Mouse (Mus musculus): ENCODE results near the gene F13b. TPM values are rescaled to one million over a fixed set of nuclear protein-coding genes. Genes with fewer than 3 reads are reported as not detected.

Gene F13b
- polyA plus RNA-seq, 1 experiment from 2014 or later: not detected

DNA sequence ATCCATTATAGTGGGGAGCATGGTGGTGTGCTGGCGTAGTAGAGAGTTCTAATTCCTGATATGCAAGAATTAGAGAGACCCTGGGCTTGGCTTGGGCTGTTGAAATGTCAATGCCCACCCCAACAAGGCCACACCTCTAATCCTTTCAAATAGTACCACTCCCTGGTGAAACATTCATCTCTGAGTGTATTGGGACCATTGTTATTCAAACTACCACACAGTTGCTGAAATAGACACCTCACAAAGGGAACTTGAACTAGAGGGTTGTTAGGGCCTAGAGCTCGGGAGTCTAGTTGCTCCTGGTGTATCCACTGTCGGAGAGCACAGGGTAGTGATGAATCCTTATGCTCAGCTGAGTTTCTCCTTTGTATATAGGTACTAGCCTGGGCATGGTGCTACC is 6.9 kb upstream of the F13b start:
- Histone ChIP-seq H3K27ac (ENCODE audit: low read depth, low read length) (no peak overlapping the region), H3K9me3 (ENCODE audit: control insufficient read depth, low read length) (no peaks in the 10 kb centered on the region), H3K4me1 (ENCODE audit: control insufficient read depth, insufficient read depth, low read length) (no peaks in the 10 kb centered on the region), H3K27me3 (ENCODE audit: control insufficient read depth, insufficient read depth, low read length) (no peaks in the 10 kb centered on the region), H3K36me3 (ENCODE audit: control insufficient read depth, insufficient read depth, low read length) (peaks cover 4% of the 10 kb centered on the region; the same call in 1 of the 2 replicates), H3K9ac (ENCODE audit: low read length) (no peak overlapping the region), H3K4me3 (ENCODE audit: low read depth, low read length) (no peak overlapping the region), H3K4me2 (ENCODE audit: low read depth) (no peak overlapping the region)
- no peak for ATAC-seq (ENCODE audit: insufficient read depth, low FRiP score, low TSS enrichment)
- DNase-seq (ENCODE audit: low spot score): no peak
- 88% methylated on average over 3 of the region's 3 CpGs for WGBS

DNA sequence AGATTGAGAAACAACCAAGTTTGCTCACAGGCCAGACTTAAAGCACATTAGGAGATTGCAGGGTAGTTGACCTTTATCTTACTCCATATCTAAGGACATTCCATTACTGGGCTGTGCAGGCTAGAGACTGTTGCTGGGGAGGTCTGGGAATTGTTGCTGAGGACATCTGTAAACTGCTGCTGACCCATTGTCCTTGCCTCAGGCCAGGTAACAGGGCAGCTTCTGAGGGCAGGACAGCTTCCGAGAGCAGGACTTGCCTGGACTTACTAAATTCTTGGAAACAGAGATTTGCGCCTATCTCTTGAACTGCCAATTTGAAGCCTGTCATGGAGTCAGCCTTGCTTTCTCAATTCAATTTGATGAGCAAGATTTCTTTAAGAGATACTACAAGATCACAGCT is 6.1 kb upstream of the F13b start:
- no peak overlapping the region for H3K4me3 ChIP-seq (ENCODE audit: low read depth, low read length)
- H3K36me3 ChIP-seq (ENCODE audit: control insufficient read depth, insufficient read depth, low read length): peaks cover 2% of the 10 kb centered on the region; the same call in 1 of the 2 replicates
- no peaks in the 10 kb centered on the region for H3K27me3 ChIP-seq (ENCODE audit: control insufficient read depth, insufficient read depth, low read length)
- no peak overlapping the region for H3K4me2 ChIP-seq (ENCODE audit: low read depth)
- DNase-seq (ENCODE audit: low spot score) (no peak), ATAC-seq (ENCODE audit: insufficient read depth, low FRiP score, low TSS enrichment) (no peak)
- 91% methylated on average over 2 of the region's 2 CpGs for WGBS
- no peaks in the 10 kb centered on the region for H3K9me3 ChIP-seq (ENCODE audit: control insufficient read depth, low read length)
- no peak overlapping the region for H3K9ac ChIP-seq (ENCODE audit: low read length)
- H3K4me1 ChIP-seq (ENCODE audit: control insufficient read depth, insufficient read depth, low read length): no peaks in the 10 kb centered on the region
- H3K27ac ChIP-seq (ENCODE audit: low read depth, low read length): no peak overlapping the region

DNA sequence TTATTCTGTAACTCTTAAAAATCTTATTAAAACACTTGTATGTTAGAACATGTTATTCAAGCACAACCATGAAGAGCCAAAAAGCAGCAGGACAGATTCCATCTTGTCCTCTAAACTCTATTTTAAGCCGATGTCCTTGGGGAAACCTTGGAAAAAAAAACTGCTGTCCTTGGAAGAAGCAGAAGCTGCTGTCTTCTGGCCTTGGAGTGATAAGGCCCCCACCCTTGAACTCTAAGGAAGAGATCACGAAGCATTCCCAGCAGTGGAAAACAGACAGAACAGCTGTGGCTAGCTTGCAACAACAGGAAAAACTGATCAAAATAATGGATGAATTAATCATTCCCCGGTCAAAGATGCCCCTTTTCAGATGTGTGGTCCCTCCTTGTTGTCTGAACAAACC is 5.3 kb upstream of the F13b start:
- Histone ChIP-seq H3K4me1 (ENCODE audit: control insufficient read depth, insufficient read depth, low read length) (no peaks in the 10 kb centered on the region), H3K36me3 (ENCODE audit: control insufficient read depth, insufficient read depth, low read length) (no peaks in the 10 kb centered on the region), H3K4me2 (ENCODE audit: low read depth) (no peak overlapping the region), H3K4me3 (ENCODE audit: low read depth, low read length) (no peak overlapping the region), H3K9ac (ENCODE audit: low read length) (no peak overlapping the region), H3K27ac (ENCODE audit: low read depth, low read length) (no peak overlapping the region), H3K9me3 (ENCODE audit: control insufficient read depth, low read length) (no peaks in the 10 kb centered on the region), H3K27me3 (ENCODE audit: control insufficient read depth, insufficient read depth, low read length) (no peaks in the 10 kb centered on the region)
- no peak for DNase-seq (ENCODE audit: low spot score)
- no peak for ATAC-seq (ENCODE audit: insufficient read depth, low FRiP score, low TSS enrichment)
- WGBS: 91% methylated on average over 3 of the region's 3 CpGs

DNA sequence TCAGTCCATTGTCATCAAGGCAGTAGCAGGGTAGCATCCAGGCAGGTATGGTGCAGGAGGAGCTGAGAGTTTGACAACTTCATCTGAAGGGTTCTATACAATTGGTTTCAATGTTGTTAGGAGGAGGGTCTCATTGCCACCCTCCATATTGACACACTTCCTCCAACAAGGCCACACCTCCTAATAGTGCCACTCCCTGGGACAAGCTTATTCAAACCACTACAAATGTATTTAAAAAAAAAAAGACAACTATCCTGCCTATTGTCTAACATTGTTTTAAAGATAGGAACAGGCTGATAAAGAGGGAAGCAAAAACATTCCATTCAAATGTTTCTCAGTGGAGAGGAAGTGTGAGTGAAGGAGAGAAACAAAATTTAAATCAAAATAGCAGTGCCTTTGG is 1.8 kb upstream of the F13b start:
- Histone ChIP-seq H3K27me3 (ENCODE audit: control insufficient read depth, insufficient read depth, low read length) (no peaks in the 10 kb centered on the region), H3K9ac (ENCODE audit: low read length) (no peak overlapping the region), H3K4me2 (ENCODE audit: low read depth) (no peak overlapping the region), H3K27ac (ENCODE audit: low read depth, low read length) (no peak overlapping the region), H3K4me3 (ENCODE audit: low read depth, low read length) (no peak overlapping the region), H3K36me3 (ENCODE audit: control insufficient read depth, insufficient read depth, low read length) (no peaks in the 10 kb centered on the region), H3K4me1 (ENCODE audit: control insufficient read depth, insufficient read depth, low read length) (no peaks in the 10 kb centered on the region), H3K9me3 (ENCODE audit: control insufficient read depth, low read length) (no peaks in the 10 kb centered on the region)
- ATAC-seq (ENCODE audit: insufficient read depth, low FRiP score, low TSS enrichment): no peak
- no peak for DNase-seq (ENCODE audit: low spot score)

DNA sequence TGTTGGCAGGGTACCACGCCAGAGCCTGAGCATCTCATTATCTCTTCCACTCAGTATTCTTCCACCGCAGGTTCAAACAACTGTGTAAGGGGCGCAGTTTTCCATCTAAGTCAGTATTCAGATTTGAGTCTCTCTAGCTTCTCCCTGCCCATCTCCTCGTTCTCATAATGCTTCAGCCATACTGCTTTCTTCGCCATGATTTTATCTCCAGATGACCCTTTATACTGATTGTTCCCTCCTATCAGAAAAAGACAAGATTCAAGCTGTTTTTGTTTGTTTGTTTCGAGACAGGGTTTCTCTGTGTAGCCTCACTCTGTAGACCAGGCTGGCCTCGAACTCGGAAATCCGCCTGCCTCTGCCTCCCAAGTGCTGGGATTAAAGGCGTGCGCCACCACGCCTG is 13.1 kb downstream of the F13b start:
- Histone ChIP-seq H3K4me3 (ENCODE audit: low read depth, low read length) (no peak overlapping the region), H3K4me1 (ENCODE audit: control insufficient read depth, insufficient read depth, low read length) (no peaks in the 10 kb centered on the region), H3K36me3 (ENCODE audit: control insufficient read depth, insufficient read depth, low read length) (no peaks in the 10 kb centered on the region), H3K27ac (ENCODE audit: low read depth, low read length) (no peak overlapping the region), H3K9me3 (ENCODE audit: control insufficient read depth, low read length) (no peaks in the 10 kb centered on the region), H3K4me2 (ENCODE audit: low read depth) (no peak overlapping the region), H3K27me3 (ENCODE audit: control insufficient read depth, insufficient read depth, low read length) (no peaks in the 10 kb centered on the region), H3K9ac (ENCODE audit: low read length) (no peak overlapping the region)
- 90% methylated on average over 12 of the region's 12 CpGs for WGBS
- no peak for ATAC-seq (ENCODE audit: insufficient read depth, low FRiP score, low TSS enrichment)
- no peak for DNase-seq (ENCODE audit: low spot score)

DNA sequence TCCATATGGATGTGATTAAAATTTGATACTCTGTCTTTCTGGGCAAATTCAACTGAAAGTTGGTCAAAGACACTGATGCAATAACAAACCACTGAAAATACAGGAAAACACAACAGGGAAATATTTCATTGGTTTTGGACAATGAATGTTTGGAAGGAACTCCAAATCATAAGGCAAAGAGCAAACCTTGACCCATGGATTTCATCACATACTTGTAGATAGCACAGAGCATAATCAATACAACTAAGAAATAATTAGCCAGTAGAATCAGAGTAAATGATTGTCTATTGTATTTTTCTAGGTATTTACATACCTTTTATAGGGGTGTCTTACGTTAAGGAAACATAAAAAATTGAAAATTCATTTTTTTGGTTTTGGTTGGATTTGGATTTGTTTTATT is 47.0 kb downstream of the F13b start:
- H3K9ac ChIP-seq (ENCODE audit: low read length): no peak overlapping the region
- ATAC-seq (ENCODE audit: insufficient read depth, low FRiP score, low TSS enrichment) (no peak), DNase-seq (ENCODE audit: low spot score) (no peak)
- no peaks in the 10 kb centered on the region for H3K9me3 ChIP-seq (ENCODE audit: control insufficient read depth, low read length)
- no peaks in the 10 kb centered on the region for H3K4me1 ChIP-seq (ENCODE audit: control insufficient read depth, insufficient read depth, low read length)
- H3K4me3 ChIP-seq (ENCODE audit: low read depth, low read length): no peak overlapping the region
- WGBS: 90% methylated on average over 1 of the region's 1 CpGs
- no peaks in the 10 kb centered on the region for H3K27me3 ChIP-seq (ENCODE audit: control insufficient read depth, insufficient read depth, low read length)
- H3K4me2 ChIP-seq (ENCODE audit: low read depth): no peak overlapping the region
- no peak overlapping the region for H3K27ac ChIP-seq (ENCODE audit: low read depth, low read length)
- no peaks in the 10 kb centered on the region for H3K36me3 ChIP-seq (ENCODE audit: control insufficient read depth, insufficient read depth, low read length)

DNA sequence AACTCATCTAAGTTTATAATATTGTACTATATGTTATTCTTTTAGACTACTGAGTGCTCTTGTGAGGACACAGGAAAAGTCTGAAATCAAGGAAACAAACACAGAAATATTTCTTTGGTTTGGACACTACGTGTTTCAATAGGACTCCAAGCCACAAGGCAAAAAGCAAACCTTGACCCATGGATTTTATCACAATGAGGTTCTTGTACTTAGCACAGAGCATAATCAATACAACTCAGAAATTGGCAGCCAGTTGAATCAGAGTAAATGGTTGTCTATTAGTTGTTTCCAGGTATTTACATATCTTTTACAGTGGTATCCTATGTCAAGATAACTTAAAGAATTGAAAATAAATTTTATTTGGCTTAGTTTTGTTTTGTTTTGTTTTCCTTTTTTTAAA is 49.8 kb downstream of the F13b start:
- Histone ChIP-seq H3K9me3 (ENCODE audit: control insufficient read depth, low read length) (no peaks in the 10 kb centered on the region), H3K4me2 (ENCODE audit: low read depth) (no peak overlapping the region), H3K4me1 (ENCODE audit: control insufficient read depth, insufficient read depth, low read length) (no peaks in the 10 kb centered on the region), H3K9ac (ENCODE audit: low read length) (no peak overlapping the region), H3K4me3 (ENCODE audit: low read depth, low read length) (no peak overlapping the region), H3K27ac (ENCODE audit: low read depth, low read length) (no peak overlapping the region), H3K27me3 (ENCODE audit: control insufficient read depth, insufficient read depth, low read length) (no peaks in the 10 kb centered on the region), H3K36me3 (ENCODE audit: control insufficient read depth, insufficient read depth, low read length) (no peaks in the 10 kb centered on the region)
- ATAC-seq (ENCODE audit: insufficient read depth, low FRiP score, low TSS enrichment): no peak
- DNase-seq (ENCODE audit: low spot score): no peak
- WGBS: 74% methylated on average over 1 of the region's 1 CpGs

DNA sequence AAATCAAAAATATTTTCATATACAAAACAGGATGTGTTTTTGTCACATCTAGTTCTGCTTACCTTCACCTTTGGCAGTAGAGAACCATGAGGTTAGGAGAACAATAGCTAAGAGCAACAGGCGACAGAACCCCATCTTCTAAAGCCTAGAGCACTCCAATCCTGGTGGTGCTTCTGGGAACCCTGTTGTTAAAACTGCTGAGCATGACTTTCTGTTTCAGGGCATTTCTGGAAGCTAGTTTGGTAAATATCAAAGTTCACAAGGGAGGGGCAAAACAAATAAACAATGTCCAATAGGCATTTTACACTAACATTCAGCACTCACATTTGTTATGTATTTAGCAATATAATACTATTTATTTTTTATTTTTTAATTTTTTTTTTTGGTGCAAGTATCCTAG is 58.5 kb downstream of the F13b start, which contains the start of gene Cfhr1:
TSS of gene Cfhr1 (minus strand) at position 249 of the 400 bp plus-strand sequence.
- DNase-seq (ENCODE audit: low spot score) (no peak), ATAC-seq (ENCODE audit: insufficient read depth, low FRiP score, low TSS enrichment) (no peak)
- H3K4me1 ChIP-seq (ENCODE audit: control insufficient read depth, insufficient read depth, low read length): no peaks in the 10 kb centered on the region
- H3K4me2 ChIP-seq (ENCODE audit: low read depth): no peak within 1 kb of the TSS
- WGBS: 77% methylated on average over 1 of the region's 1 CpGs
- H3K27ac ChIP-seq (ENCODE audit: low read depth, low read length): no peak within 1 kb of the TSS
- H3K4me3 ChIP-seq (ENCODE audit: low read depth, low read length): no peak within 1 kb of the TSS
- no peaks in the 10 kb centered on the region for H3K27me3 ChIP-seq (ENCODE audit: control insufficient read depth, insufficient read depth, low read length)
- no peaks in the 10 kb centered on the region for H3K36me3 ChIP-seq (ENCODE audit: control insufficient read depth, insufficient read depth, low read length)
- no peaks in the 10 kb centered on the region for H3K9me3 ChIP-seq (ENCODE audit: control insufficient read depth, low read length)
- no peak within 1 kb of the TSS for H3K9ac ChIP-seq (ENCODE audit: low read length)
